Mouse (Mus musculus): ENCODE measurements around the gene Cacna1d.
A peak's percentile ranks its signal among the peaks of the same experiment; 100 is the strongest.

Gene Cacna1d

GRCm38 (mm10) chr14:30363487-30364167 lies 127.6 kb downstream of the Cacna1d start:
- DNase-seq, result peak in 1 of 2 experiments; percentile 58

- no peak for DNase-seq
Observed at GRCm38 (mm10) chr14:30362370-30362769, 128.9 kb downstream of the Cacna1d start.

- DNase-seq, result no peak
Observed at GRCm38 (mm10) chr14:30360478-30360877, 130.8 kb downstream of the Cacna1d start.

GRCm38 (mm10) chr14:30360004-30360403 lies 131.3 kb downstream of the Cacna1d start:
- DNase-seq, result no peak

- DNase-seq, result no peak
Observed at GRCm38 (mm10) chr14:30358028-30358427, 133.2 kb downstream of the Cacna1d start.

- no peak for DNase-seq
Observed at GRCm38 (mm10) chr14:30356456-30356855, 134.8 kb downstream of the Cacna1d start.

GRCm38 (mm10) chr14:30354761-30355160 lies 136.5 kb downstream of the Cacna1d start:
- no peak for DNase-seq

- no peak for DNase-seq
Observed at GRCm38 (mm10) chr14:30354127-30354463, 137.2 kb downstream of the Cacna1d start.

GRCm38 (mm10) chr14:30353291-30354126 lies 137.7 kb downstream of the Cacna1d start:
- DNase-seq, result peak; percentile 42 to 70

- no peak for DNase-seq
Observed at GRCm38 (mm10) chr14:30352951-30353270, 138.3 kb downstream of the Cacna1d start.

- peak; percentile 34 to 62 for DNase-seq
Observed at GRCm38 (mm10) chr14:30352061-30352950, 138.9 kb downstream of the Cacna1d start.

GRCm38 (mm10) chr14:30350285-30350684 lies 141.0 kb downstream of the Cacna1d start:
- DNase-seq, result no peak

- no peak for DNase-seq
Observed at GRCm38 (mm10) chr14:30344948-30345865, 146.0 kb downstream of the Cacna1d start.

- no peak for DNase-seq
Observed at GRCm38 (mm10) chr14:30343740-30344139, 147.5 kb downstream of the Cacna1d start.

GRCm38 (mm10) chr14:30341825-30342590 lies 149.2 kb downstream of the Cacna1d start:
- DNase-seq, result no peak

- no peak for DNase-seq
Observed at GRCm38 (mm10) chr14:30340140-30340539, 151.1 kb downstream of the Cacna1d start.

- no peak for DNase-seq
Observed at GRCm38 (mm10) chr14:30331856-30332255, 159.4 kb downstream of the Cacna1d start.

- DNase-seq, result peak; percentile 35 to 77
Observed at GRCm38 (mm10) chr14:30330416-30331181, 160.7 kb downstream of the Cacna1d start.

GRCm38 (mm10) chr14:30329109-30329508 lies 162.1 kb downstream of the Cacna1d start:
- DNase-seq, result no peak

- DNase-seq, result no peak
Observed at GRCm38 (mm10) chr14:30327452-30327851, 163.8 kb downstream of the Cacna1d start.

GRCm38 (mm10) chr14:30327051-30327450 lies 164.2 kb downstream of the Cacna1d start:
- DNase-seq, result no peak

Data from lung, postnatal 4 days (tissue).